Mouse (Mus musculus) intestine, postnatal 0 days (tissue): ENCODE results near the gene Morn1. TPM values are rescaled to one million over a fixed set of nuclear protein-coding genes. Genes with fewer than 3 reads are reported as not detected.

ENCODE experiments used
- ATAC-seq: fragments of 200-750 bp; cut with Nextera tagmentation; 2 replicates; pipeline ENCODE4 v1.8.0; 2017; ENCODE audit warnings: mild to moderate bottlenecking, moderate TSS enrichment, moderate library complexity
- H3K27ac ChIP-seq: fragments of 300-500 bp; sonication (generic); 2 replicates; pipeline ENCODE4 v1.5.1; 2014; ENCODE audit warnings: mild to moderate bottlenecking, low read depth, low read length, moderate library complexity
- H3K27me3 ChIP-seq: fragments of 300-500 bp; sonication (generic); replicated peaks from 2 replicates; pipeline ENCODE4 v1.6.1; 2014; ENCODE audit warnings: low read length, mixed read lengths; ENCODE audit not compliant: control insufficient read depth, insufficient read depth
- H3K36me3 ChIP-seq: fragments of 300-500 bp; sonication (generic); 2 replicates; pipeline ENCODE4 v1.6.1; 2014; ENCODE audit warnings: mild to moderate bottlenecking, moderate library complexity; ENCODE audit not compliant: control insufficient read depth, insufficient read depth
- H3K4me1 ChIP-seq: fragments of 300-500 bp; sonication (generic); replicated peaks from 2 replicates; pipeline ENCODE4 v1.6.1; 2014; ENCODE audit warnings: antibody characterized with exemption, low read length, mixed read lengths; ENCODE audit not compliant: control insufficient read depth, insufficient read depth
- H3K4me2 ChIP-seq: fragments of 300-500 bp; sonication (generic); replicated peaks from 2 replicates; pipeline ENCODE4 v1.6.1; 2014; ENCODE audit warnings: low read depth, mild to moderate bottlenecking, moderate library complexity
- H3K4me3 ChIP-seq: fragments of 300-500 bp; sonication (generic); 2 replicates; pipeline ENCODE4 v1.5.1; 2014; ENCODE audit warnings: low read depth, low read length
- H3K9ac ChIP-seq: fragments of 300-500 bp; sonication (generic); 2 replicates; pipeline ENCODE4 v1.6.1; 2014; ENCODE audit warnings: mild to moderate bottlenecking, low read depth, low read length
- H3K9me3 ChIP-seq: fragments of 300-500 bp; sonication (generic); 2 replicates; pipeline ENCODE4 v1.6.1; 2016; ENCODE audit warnings: mixed run types; ENCODE audit not compliant: control insufficient read depth
- CTCF ChIP-seq: sonication (generic); IDR thresholded peaks from 2 replicates; pipeline ENCODE4 v1.5.1; 2016; ENCODE audit warnings: low read depth, mild to moderate bottlenecking, control low read depth, antibody characterized with exemption, moderate library complexity
- WGBS: fragments of 180-500 bp; shearing (Covaris S2); extraction: QIAGEN DNeasy Blood & Tissue Kit; methylation state at CpG from one replicate; pipeline ENCODE4 v1.1.7; 2014; 5-methylcytosine and 5-hydroxymethylcytosine counted together
- polyA plus RNA-seq: library from polyadenylated mRNA; unstranded; fragments of >200 nt; fragmentation: Nextera tagmentation; extraction: Ambion mirVana; gene quantifications from 2 replicates; pipeline ENCODE4 v1.2.1, GENCODE M21; 2015

Morn1 gene
- polyA plus RNA-seq, 1 experiment from 2014 or later = 2.2 TPM

DNA sequence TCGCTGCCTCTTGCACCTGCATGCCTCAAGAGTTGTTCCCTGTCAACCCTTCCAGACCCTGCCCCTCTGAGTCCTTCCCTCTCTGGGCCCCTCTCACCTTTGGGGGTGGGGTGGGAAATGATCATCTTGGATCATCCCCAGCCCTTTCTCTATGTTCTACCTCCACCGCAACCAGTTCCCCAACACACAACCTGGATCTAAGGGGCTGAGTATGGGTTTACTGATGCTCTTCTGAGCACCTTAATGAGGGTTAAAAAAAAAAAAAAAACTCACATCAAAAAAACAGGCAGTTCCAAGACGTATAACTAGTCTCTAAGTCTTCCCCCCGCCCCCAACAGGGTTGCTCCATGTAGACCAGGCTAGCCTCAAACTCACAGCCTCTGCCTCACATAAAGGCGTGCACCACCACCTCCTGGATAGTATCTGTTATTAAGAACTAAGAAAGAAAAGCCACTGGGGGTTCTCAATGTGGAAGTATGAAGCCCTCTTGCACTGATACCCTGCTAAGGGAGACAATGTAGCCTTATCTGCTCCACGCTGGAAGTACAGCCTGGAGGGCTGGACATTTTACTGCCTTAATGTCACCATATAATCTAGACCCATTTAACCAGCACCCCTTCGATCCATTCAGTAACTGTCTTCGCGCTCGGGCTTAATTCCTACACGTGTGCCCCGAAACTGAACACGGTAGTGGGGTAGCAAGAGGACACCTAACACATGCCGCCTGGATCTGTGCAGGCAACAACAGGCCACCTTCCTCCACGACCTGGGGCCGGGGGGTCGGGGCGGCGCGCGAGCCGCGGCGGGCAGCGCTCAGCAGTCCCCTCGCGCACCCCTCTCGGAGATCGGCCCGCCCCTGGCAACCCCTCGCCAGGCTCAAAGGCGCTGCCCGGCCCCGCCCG is 920 bp upstream of the Morn1 start:
- 2% methylated on average over 31 of the region's 35 CpGs for WGBS
- Histone ChIP-seq H3K36me3 (peaks cover 25% of the 10 kb centered on the region), H3K4me3 (peak overlapping the region; percentile 96), H3K9me3 (no peaks in the 10 kb centered on the region), H3K27me3 (no peaks in the 10 kb centered on the region), H3K27ac (peak overlapping the region; percentile 95), H3K9ac (peak overlapping the region; percentile 95), H3K4me2 (peak overlapping the region; percentile 90), H3K4me1 (peaks cover 10% of the 10 kb centered on the region)
- TF ChIP-seq CTCF = no peak
- ATAC-seq = no peak

DNA sequence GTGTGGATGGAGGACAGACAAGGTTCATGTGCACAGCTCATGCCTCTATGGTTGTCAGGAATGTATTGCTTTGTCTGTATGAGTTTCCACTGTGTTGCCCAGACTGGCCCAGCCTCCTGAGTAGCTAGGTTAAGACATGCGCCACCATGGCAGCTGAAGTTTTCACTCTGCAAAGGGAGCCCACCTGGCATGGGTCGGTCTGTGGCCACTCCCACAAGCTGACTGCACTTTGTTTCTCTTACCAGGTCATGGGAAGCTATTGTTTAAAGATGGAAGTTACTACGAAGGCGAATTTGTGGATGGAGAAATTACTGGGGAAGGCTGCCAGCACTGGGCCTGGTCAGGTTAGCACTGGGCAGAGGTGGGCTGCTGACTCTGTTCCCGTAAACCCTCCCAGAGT is 2.9 kb downstream of the Morn1 start:
- no peak overlapping the region for H3K4me3 ChIP-seq
- 82% methylated on average over 5 of the region's 5 CpGs for WGBS
- no peak for TF ChIP-seq CTCF
- peaks cover 8% of the 10 kb centered on the region; the same call in 1 of the 2 replicates for H3K36me3 ChIP-seq
- H3K27ac ChIP-seq = no peak overlapping the region
- no peak for ATAC-seq
- no peaks in the 10 kb centered on the region for H3K9me3 ChIP-seq
- no peak overlapping the region for H3K4me2 ChIP-seq
- H3K9ac ChIP-seq = no peak overlapping the region
- no peaks in the 10 kb centered on the region for H3K27me3 ChIP-seq
- H3K4me1 ChIP-seq = 0 out of 2 replicates have a peak, but pooled peaks cover 3% of the 10 kb centered on the region

DNA sequence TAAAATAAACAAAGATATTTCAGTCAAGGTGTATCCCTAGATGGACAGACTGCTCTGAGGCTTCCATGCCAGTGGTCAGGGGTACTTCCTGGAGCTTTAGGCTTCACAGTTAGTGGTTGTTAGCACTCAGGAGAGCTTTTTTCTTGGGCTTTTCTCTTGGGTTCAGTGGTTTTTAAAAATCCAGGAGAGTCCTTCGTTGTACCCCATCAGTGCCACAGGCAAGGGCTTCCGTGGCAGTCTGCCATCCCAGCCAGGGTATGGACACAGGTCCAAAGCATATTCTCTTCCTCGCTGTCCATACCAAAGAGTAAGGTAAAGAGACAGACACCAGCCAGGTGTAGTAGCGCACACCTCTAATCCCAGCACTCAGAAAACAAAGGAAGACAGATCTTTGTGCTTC is 3.8 kb downstream of the Morn1 start:
- H3K4me3 ChIP-seq = no peak overlapping the region
- no peaks in the 10 kb centered on the region for H3K27me3 ChIP-seq
- no peak overlapping the region for H3K9ac ChIP-seq
- 0 out of 2 replicates have a peak, but pooled peaks cover 3% of the 10 kb centered on the region for H3K4me1 ChIP-seq
- peaks cover 8% of the 10 kb centered on the region; the same call in 1 of the 2 replicates for H3K36me3 ChIP-seq
- TF ChIP-seq CTCF = no peak
- H3K27ac ChIP-seq = no peak overlapping the region
- WGBS = 93% methylated on average over 4 of the region's 4 CpGs
- no peak overlapping the region for H3K4me2 ChIP-seq
- H3K9me3 ChIP-seq = no peaks in the 10 kb centered on the region
- no peak for ATAC-seq

- H3K4me3 ChIP-seq = no peak overlapping the region
- no peak overlapping the region for H3K9ac ChIP-seq
- H3K4me1 ChIP-seq = 0 out of 2 replicates have a peak, but pooled peaks cover 3% of the 10 kb centered on the region
- H3K27ac ChIP-seq = no peak overlapping the region
- H3K4me2 ChIP-seq = no peak overlapping the region
- H3K36me3 ChIP-seq = peaks cover 8% of the 10 kb centered on the region; the same call in 1 of the 2 replicates
- 88% methylated on average over 13 of the region's 13 CpGs for WGBS
- H3K27me3 ChIP-seq = no peaks in the 10 kb centered on the region
- no peak for ATAC-seq
- TF ChIP-seq CTCF = no peak
- H3K9me3 ChIP-seq = no peaks in the 10 kb centered on the region
Measured at GRCm38 (mm10) chr4:155090688-155091449, 4.5 kb downstream of the Morn1 start.

- no peak overlapping the region for H3K4me3 ChIP-seq
- H3K36me3 ChIP-seq = peaks cover 8% of the 10 kb centered on the region; the same call in 1 of the 2 replicates
- ATAC-seq = no peak
- WGBS = 93% methylated on average over 19 of the region's 19 CpGs
- no peak overlapping the region for H3K4me2 ChIP-seq
- no peak overlapping the region for H3K9ac ChIP-seq
- no peaks in the 10 kb centered on the region for H3K9me3 ChIP-seq
- H3K27ac ChIP-seq = no peak overlapping the region
- H3K4me1 ChIP-seq = no peaks in the 10 kb centered on the region
- no peak for TF ChIP-seq CTCF
- no peaks in the 10 kb centered on the region for H3K27me3 ChIP-seq
Measured at GRCm38 (mm10) chr4:155092718-155093430, 6.5 kb downstream of the Morn1 start.
